Mouse (Mus musculus): Measurements from ENCODE around the gene Adarb1. TPM values are rescaled to one million over a fixed set of nuclear protein-coding genes. Genes with fewer than 3 reads are reported as not detected.
A peak's percentile ranks its signal among the peaks of the same experiment; 100 is the strongest.

The Adarb1 gene
- total RNA-seq (2021), result 10 to 100 TPM; 16.7 to 18.2 TPM
- long read RNA-seq, experiment 1, partial matches to known transcripts, result 3 of 9 reads
- long read RNA-seq, experiment 1, other reads (novel, unspliced or antisense), result 4 of 9 reads
- long read RNA-seq, experiment 2, full-length matches to known transcripts, result 3 of 4 reads
- long read RNA-seq, experiment 2, partial matches to known transcripts, result 0 of 4 reads
- long read RNA-seq, experiment 2, other reads (novel, unspliced or antisense), result 1 of 4 reads

DNA sequence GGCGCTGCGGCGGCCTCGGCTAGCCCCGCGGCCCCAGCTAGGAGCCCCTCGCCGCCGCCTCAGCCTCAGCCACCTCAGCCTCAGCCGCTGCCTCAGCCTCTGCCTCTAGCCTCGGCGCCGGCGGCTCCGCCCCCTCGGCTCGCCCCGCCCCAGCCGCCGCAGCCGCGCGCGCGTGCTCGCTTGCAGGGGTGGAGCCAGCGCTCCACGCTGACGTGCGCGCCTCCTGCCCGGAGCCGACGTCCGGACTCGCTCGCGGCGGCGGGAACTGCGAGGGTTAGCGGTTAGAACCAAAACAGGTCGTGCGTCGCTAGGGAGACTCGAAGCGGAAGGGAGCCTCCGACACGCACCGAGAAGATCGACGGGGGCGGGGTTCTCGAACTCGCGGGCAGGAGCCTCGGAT is at the start of gene Adarb1:
Gene Adarb1, minus strand, starts transcription at position 133 of the 400 bp plus-strand sequence.
- DNase-seq, result peak; percentile 96

DNA sequence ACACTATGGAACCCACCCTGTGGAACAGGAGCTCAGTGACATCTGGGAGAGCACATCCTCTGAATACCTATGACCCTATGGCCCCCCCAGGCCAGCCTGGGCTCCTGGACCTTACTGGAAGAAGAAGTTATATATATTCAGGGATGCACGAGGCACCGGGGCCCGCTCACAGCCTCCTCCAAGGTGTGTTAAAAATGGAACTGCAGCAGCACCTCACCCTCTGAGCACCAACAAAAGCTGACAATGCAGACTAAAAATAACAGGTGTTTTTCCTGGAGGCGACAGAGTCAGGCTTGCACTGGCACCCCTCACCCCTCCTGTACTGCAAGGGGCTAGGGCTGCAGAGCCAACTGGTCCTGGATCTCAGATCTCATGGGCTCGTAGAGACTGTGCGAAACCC is 49.3 kb upstream of the Adarb1 start:
- no peak for DNase-seq

DNA sequence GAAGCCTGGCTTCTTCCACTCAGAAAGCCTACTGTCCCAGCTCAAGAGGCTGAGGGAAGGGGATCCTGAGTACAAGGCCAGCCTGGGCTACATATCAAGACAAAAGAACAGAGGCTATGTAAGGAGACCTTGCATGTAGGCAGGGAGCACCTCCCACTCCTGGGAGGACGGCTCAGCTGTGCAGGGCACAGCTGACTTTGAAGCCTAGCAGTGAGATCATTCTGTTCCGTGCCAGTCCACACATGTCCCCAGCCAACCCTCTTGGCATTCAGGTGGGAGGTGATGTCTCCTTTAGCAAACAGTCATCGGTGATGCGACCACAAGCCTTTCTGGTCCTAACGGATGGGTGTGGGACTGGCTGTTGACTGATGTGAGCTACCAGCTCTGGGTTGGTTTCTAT is 47.8 kb upstream of the Adarb1 start:
- no peak for DNase-seq

DNA sequence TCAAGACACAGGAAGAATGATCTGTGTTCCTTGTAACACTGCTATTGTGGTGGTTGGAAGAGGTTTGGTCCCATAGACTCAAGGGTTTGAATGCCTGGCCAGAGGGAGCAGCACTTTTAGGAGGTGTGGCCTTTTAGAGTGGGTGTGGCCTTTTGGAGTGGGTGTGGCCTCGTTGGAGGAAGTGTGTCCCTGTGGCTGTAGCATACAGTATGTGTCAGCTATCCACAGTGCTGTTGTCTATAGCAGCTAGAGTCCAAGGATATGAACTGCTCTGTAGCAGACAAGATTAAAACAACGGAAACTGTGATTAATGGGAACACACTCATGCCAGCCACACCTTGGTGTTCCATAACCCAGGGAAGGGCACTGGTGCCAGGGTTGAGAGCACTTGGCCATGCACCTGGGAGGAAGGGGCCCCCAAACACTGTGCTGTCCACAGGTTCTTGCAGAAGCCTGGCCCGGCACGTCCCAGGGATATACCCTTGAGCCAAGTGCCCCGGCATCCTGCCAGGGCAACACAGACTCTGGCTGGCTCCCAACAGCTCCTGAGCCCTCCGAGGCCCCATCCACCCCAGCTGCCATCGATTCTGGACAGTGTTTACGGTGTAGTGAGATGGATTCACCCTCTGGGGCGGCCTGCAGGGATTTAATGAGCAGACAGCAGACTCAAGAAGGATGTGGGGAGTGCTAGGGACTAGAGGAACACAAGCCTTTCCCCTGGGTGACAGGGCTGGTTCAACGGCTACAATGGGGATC is 46.3 kb upstream of the Adarb1 start:
- peak; percentile 89 for DNase-seq

DNA sequence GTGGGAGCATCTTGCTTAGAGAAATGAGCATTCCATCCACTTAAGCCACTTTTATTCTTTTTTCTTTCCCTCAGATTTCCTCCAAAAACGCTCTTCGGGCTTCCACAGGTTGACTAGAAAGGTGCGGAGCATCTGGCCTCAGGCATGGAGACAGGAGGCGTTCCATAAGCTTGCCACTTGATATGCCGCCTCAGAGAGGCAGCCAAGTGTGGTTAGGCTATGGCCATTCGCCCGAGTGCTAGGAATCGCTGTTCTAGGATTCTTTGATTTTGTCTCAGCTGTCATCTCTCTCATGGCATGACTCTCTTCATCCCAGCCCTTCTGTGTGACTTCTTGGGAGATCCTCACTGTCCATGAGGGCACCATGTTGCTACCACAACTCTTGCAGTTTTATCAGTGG is 43.1 kb upstream of the Adarb1 start:
- DNase-seq, result no peak

DNA sequence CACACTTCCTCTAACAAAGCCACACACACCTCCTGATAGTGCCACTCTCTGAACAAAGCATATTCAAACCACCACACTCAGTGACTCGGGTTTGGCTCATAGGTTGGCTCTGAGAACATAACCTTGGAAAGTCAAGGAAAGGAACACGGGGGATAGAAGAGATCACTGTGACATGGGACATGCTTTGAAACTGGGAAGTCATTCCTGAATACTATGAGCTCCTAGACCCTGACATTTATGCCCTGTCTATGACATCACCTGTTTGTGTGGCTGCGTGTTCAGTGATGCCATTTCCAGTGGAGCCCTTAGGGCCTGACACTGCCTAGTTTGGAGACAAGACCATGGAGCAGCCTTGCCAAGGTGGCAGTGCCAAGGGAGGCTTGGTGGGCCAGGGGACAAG is 39.6 kb upstream of the Adarb1 start:
- no peak for DNase-seq

DNA sequence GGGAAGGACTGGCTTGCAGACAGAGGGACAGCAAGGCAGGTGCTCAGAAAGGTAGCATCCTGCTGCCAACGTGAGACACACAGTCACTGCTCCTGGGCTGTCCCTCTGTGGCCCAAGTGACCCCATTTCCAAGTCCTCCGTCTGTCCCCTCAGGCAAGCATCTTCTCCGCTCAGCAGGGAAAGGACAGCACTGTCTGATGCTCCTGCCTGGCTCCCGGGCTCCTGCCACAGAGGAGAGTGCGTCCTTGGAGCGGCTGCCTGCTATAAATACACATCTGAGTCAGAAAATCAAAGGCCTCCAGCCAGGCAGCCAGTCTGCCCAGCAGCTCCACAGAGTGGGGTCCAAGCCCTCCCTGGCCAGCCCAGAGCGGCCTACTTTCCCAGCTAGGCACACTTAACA is 38.4 kb upstream of the Adarb1 start:
- peak; percentile 76 for DNase-seq

DNA sequence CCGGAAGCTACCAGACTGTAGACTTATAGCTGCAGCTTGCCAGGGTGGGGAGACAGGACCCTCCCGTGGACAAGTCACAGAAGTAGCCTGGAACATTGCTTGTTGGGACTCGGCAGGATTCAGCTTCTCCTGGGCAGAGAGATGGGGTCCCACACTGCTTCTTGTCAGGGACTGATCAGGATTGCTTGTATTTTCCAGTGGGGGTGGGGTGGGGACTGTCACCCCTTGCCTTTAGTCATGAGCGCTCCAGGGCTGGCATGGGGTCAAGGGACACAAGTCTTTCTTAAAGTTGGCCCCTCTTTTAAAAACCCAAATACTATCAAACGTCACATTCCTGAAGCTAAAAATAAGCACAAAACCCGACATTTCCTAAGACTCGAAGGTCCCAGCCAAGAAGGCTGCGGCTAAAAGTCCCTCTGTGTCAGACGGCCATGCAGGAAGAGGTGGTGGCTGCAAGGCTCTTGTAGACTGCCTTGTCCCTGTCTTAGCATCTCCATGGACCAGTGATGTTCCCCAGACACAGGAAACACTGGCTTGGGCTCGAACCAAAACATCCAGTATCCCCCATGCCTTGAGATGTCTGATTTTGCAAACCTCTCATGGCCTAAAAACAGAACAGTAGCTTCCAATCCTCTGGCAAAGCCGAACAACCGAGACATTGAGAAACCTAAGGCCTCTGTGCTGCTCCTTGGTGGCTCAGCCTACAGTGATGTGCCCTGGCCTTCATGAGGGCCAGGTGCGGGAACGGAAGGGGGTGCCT is 37.4 kb upstream of the Adarb1 start:
- DNase-seq, result no peak

DNA sequence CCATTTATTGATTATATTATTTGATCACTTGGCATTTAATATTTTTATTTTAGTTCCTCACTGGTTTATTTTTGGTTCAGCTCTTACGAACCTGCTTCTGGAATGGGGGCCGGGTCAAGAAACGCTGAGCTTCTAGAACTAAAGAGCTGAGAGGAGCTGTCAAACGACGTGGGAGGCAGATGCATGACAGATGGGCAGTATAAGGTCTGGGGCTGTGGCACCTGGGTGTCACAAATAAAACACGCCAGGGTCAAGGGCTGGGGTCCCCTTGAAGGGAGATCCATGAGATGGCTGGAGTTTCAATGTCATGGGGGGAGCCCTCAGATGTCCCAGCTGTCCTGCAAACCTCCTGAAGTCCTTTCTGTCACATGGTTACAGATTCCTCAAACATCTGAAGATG is 36.7 kb upstream of the Adarb1 start:
- DNase-seq, result no peak

DNA sequence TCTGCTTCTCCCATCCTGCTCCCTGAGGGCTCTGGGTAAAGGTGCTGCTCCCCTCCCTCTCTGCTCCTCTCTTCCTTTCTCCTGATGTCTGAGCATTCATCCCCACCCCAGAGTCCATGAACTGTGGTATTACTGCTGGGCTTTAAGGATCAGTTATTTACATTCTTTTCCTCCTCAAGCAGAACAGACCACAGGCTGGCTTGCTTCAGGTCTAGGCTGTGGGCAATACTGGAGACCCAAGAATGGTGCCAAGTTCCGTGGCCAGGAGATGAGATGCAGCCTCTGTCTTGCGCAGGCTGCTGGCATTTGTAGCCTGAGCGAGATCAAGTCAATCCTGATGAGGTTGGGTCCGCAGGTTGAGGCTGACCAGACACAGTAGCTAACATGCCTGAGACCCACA is 33.8 kb upstream of the Adarb1 start:
- DNase-seq, result no peak

DNA sequence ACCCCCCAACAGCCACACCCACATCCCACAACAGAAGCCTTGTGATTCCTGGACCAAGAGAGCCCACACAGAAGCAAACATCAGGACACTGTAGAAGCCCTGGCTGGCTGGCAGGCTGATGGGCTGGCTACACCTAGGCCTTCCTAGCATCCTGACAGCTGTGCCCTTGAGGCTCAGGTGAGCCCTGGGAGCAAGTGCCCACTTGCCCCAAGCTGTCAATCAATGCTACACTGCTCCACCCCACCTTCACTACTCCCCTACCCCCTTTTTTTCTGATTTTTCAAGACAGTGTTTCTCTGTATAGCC is 32.0 kb upstream of the Adarb1 start:
- no peak for DNase-seq

DNA sequence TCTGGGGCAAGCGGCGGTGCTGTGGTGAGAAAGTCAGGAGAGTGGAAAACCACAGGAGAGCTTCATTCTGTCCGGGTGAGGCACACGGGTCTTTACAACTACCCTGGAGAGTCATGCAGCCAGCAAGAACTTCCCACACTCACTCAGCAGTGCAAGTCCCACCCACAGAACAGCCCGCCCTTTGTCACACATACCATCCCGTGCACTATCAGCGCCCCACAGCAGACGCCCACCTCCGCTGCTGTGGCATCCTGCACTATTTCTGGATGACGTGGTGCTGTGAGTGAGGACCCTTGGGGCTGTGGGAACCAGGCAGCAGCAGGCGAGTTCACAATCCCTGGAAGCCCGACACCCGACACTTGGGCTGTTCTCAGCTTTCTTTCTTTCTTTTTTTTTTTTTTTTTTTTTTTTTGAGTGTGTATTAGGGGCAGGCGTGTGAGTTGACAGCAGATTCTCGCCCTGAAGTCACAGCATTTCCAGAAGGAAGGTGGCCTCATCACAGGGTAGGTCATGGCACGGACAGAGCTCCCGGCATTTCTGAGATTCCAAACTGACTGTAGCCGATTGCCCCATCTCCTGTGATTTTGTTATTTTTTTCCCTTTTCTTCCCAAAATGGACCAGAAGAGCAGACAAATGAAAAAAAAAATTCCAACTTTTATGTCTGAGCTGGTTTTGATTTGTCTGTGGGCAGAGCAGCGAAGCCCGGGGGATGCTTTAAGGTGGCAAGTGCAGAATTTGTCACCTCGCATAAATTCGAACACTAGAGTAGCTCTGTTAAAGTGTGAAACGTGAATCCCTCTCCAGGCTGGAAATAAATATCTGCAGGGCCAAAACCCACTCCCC is 31.5 kb upstream of the Adarb1 start:
- no peak for DNase-seq

DNA sequence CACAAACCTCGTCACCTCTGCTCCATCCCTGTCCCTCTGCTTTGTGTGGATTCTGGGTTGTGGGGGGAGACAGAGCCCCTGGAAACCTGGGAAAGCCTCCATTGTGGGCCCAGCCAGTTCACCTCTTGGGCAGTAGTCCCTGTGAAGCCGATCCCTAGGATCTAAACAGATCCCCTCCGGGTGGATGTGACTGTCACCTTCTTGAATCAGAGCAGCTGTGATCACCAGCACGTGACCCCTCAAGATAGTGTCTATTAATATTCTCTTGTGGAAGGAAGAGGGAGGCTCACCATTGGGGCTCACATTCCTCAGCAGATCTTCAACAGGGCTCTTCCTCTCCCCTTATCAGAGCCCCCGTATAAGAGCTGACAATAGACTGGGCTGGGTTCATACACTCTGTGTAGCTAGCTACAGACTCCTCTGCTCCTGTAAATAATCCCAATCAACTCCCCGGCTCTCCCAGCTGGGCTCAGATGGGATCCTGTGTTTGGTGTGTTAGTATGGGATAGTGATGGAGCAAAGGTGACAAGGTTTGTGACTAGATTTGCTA is 30.7 kb upstream of the Adarb1 start:
- no peak for DNase-seq

DNA sequence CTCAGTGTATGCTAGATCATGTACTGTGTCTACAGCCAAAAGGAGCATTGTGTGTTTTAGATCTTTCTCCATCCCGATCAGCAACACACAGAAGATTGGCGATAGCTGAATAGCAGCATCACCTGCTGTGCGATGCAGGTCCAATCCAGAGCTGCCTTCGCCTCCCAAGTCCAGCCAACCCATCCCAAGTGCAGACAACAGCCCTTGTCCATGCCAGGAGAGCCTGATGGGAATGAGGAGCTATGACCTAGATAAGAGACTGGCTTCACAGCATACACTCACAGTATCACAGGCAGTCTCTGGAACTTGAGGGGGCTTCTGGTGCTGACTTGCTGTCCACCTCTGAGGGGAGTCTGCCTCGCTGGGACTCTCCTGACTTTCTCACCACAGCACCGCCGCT is 30.1 kb upstream of the Adarb1 start:
- DNase-seq, result no peak

DNA sequence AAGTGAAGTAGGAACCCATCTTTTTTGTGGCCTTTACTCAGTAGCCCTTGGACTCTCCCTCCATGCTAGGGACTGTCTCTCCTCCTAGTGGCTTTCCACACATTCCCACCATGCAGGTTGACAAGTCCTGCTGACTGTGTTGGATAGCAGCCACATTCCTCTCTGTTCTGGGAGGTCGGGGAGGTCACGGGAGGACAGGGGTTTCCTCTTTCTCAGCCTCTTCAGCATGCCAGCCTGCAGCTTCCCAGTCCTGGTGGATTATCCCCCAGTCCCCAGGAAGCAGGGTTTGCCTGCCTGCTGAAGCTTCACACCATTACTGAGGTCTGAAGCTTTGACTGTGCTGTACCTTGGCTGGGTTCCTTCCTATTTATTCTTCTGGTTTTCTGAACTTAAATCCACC is 29.7 kb upstream of the Adarb1 start:
- no peak for DNase-seq

DNA sequence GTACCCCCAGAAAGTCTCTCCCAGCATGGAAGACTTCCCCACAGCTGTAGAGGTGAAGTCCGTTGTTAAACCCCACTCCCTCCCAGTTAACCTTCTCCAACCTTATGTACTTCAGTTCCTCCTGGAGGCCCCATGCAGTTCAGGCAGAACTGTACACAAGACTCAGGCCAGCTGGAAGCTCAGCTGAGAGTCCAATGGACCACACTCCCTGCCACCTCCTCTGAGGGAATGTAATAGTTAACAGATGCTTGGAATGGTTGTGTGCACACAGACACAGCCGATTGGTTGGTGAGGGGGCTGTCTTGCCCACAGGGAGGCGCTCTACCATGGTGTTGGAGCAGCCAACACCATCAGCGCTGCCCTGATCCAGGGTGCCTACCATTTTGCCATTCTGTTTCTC is 24.2 kb upstream of the Adarb1 start:
- DNase-seq, result no peak

DNA sequence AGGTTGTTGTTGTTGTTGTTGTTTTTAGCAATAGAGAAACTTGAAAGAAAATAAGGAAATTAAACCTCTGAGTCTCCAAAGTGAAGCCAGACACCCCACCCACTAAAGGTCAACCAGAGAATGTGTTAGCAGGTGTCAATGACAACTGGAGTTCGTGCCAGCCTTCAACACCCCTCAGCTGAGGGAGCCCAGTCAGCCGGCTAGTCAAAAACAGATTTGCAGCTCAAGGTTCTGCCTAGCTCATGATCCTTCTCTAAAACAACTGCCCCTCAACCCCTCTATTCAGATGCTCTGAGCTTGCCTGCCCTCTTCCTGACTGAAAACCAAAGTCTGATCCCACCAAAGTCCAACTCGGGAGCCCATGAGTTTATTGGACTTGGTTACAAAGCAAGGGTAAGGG is 23.7 kb upstream of the Adarb1 start:
- no peak for DNase-seq

DNA sequence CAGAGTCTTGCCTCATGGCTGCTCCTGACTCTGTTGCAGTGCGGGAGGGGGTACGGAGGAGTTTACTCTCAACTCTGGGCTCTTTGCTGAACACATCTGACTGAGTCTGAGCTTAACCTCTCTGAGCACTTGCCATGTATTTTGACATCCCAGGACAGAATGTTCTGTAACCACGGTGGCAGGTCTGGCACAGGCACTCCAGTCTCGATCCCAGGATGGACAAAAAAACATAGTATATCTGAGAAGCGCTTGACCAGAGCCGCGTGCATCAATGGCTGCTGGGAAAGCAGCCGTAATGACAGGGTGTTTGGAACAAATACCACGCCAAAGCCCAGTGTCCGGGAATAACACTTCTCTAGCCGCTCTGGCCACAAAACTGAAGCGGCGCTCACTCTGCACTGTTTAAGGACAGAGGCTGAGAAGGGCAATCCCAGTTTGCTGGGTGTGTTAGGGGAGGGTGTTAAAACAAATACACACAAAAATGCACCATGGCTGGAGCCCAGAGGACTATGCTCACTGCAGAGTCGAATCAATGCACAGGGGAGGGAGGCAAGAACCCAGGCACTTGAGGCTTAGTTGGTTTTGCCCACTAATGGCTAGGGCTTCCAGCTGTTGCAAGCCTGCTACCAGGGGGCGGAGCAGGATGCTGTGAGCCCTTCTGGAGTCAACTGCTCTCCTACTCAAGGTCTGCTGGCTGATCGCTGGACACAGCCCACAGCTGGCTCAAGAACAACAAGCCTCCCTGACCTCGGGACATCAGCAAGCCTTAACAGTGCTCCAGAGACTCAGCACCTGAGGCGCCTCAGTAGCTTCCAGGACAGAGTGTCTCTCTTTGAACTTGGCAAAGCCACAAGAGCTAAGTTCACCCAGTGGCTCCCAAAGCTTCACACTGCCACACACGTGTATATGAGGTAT is 23.0 kb upstream of the Adarb1 start:
- DNase-seq, result peak; percentile 57

DNA sequence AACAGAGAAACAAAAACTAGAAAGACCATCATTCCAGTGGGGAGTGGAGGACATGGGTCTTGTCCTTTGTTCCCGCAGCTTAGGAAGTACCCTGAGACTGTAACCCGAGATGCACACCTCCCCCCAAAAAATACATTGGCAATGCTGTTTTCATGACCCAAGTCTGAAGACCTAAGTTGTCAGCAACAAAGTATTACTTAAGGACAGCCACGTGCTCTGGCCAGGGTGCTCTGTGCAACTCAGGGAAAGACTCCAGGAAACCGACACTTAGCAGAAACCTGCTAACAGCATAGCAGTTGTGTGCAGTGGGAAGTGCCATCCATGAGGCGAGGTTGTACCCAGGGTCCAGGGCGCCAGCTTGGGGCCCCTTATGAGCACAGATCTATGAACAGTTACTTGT is 22.2 kb upstream of the Adarb1 start:
- no peak for DNase-seq

DNA sequence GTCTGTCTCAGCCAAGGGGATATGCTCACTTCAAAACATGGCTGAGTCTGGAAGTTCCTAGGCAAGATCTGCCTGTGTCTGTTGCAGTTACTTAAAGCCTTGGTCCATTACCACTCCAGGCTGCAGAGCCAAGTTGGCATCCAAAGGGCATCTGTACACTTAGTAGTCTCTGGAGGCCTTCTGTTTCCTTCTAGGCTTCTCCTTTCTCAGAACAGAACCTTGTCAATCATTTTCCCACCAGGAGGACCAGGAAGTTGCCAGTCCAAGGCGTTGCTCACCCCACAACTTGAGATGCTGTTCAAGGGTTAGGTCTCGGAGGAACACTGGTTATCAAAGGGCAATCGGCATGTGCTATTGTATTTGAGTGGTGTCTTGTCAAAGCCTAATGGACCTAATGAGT is 21.0 kb upstream of the Adarb1 start:
- no peak for DNase-seq

DNA sequence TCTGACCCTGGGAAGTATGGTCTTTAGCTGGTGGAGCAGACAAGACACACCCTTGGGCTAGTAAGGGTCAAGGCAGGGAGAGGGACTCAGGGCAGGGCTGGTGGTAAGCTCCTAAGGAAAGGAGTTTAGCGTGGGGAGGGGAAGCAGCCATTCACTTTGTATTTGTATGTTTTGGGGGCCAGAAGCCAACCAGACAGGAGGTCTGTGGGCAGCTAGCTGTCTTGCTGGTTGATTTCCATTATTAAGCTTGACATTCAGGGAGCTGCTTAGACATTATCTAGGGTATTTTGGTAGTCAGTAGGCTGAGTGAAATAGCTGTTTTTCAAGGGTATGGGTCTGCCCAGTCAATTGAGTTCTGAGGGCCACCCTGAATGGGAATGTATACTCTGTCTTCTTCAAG is 20.0 kb upstream of the Adarb1 start:
- DNase-seq, result no peak

Data from adrenal gland, postnatal 10 days (tissue).